7 mouse cellular contexts compared by ENCODE assay signal in genomic region chr7:139468440-139468839, GRCm38 (mm10).
A peak's percentile ranks its signal among the peaks of the same experiment; 100 is the strongest.
DNase-seq lines count a peak whose midpoint lies in the region; ATAC-seq lines count a peak whose summit lies in the region.

No protein-coding gene starts in this region.

- no peak overlapping the region for H3K4me2 ChIP-seq in midbrain, embryonic 11.5 days
- H3K4me2 ChIP-seq in midbrain, embryonic 16.5 days (ENCODE audit: low read length): no peak overlapping the region
- H3K4me2 ChIP-seq in embryonic facial prominence, embryonic 15.5 days (replicated peaks): no peak overlapping the region

- no peaks in the 10 kb centered on the region for H3K27me3 ChIP-seq in midbrain, embryonic 11.5 days (ENCODE audit: control insufficient read depth, insufficient read depth, low read length)
- no peaks in the 10 kb centered on the region for H3K27me3 ChIP-seq in midbrain, embryonic 16.5 days (ENCODE audit: control insufficient read depth, insufficient read depth, low read depth, low read length)
- H3K27me3 ChIP-seq in embryonic facial prominence, embryonic 15.5 days: no peaks in the 10 kb centered on the region

- DNase-seq in midbrain, embryonic 11.5 days (ENCODE audit: low spot score, missing footprints): peak; percentile 87
- DNase-seq in kidney, postnatal 36 days: peak; percentile 23 to 29
- DNase-seq in right cerebral cortex, postnatal 10 days (ENCODE audit: low spot score in 2 of 2): no peak
- no peak for DNase-seq in spleen, postnatal 10 days (ENCODE audit: low spot score in 2 of 2)
- no peak for DNase-seq in cerebellum, adult 9-11 months

- H3K4me3 ChIP-seq in midbrain, embryonic 11.5 days (ENCODE audit: low read depth, low read length): no peak overlapping the region
- H3K4me3 ChIP-seq in midbrain, embryonic 16.5 days (ENCODE audit: low read depth, low read length): no peak overlapping the region
- no peak overlapping the region for H3K4me3 ChIP-seq in embryonic facial prominence, embryonic 15.5 days (replicated peaks)

- no peak overlapping the region for H3K9ac ChIP-seq in midbrain, embryonic 11.5 days (ENCODE audit: low read length)
- H3K9ac ChIP-seq in midbrain, embryonic 16.5 days (ENCODE audit: low read depth, low read length): no peak overlapping the region
- H3K9ac ChIP-seq in embryonic facial prominence, embryonic 15.5 days: no peak overlapping the region

- H3K4me1 ChIP-seq in midbrain, embryonic 11.5 days (ENCODE audit: control insufficient read depth, insufficient read depth, low read length): peaks cover 2% of the 10 kb centered on the region; the same call in 1 of the 2 replicates
- H3K4me1 ChIP-seq in midbrain, embryonic 16.5 days (ENCODE audit: control insufficient read depth, insufficient read depth, low read length): peaks cover 2% of the 10 kb centered on the region; the same call in 1 of the 2 replicates
- H3K4me1 ChIP-seq in embryonic facial prominence, embryonic 15.5 days: peaks cover 51% of the 10 kb centered on the region

- WGBS in midbrain, embryonic 11.5 days: 69% methylated on average over 2 of the region's 2 CpGs
- 62% methylated on average over 2 of the region's 2 CpGs for WGBS in midbrain, embryonic 16.5 days
- 40% methylated on average over 2 of the region's 2 CpGs for WGBS in embryonic facial prominence, embryonic 15.5 days

- H3K36me3 ChIP-seq in midbrain, embryonic 11.5 days (ENCODE audit: control insufficient read depth, insufficient read depth, low read length): no peaks in the 10 kb centered on the region
- H3K36me3 ChIP-seq in midbrain, embryonic 16.5 days (ENCODE audit: control insufficient read depth, insufficient read depth, low read length): no peaks in the 10 kb centered on the region
- no peaks in the 10 kb centered on the region for H3K36me3 ChIP-seq in embryonic facial prominence, embryonic 15.5 days

- H3K9me3 ChIP-seq in midbrain, embryonic 11.5 days (ENCODE audit: control insufficient read depth, low read length): no peaks in the 10 kb centered on the region
- no peaks in the 10 kb centered on the region for H3K9me3 ChIP-seq in midbrain, embryonic 16.5 days (replicated peaks; ENCODE audit: control insufficient read depth, low read length, poor library complexity, severe bottlenecking)
- no peaks in the 10 kb centered on the region for H3K9me3 ChIP-seq in embryonic facial prominence, embryonic 15.5 days (replicated peaks)

- no peak for ATAC-seq in midbrain, embryonic 11.5 days (ENCODE audit: low FRiP score)
- ATAC-seq in midbrain, embryonic 16.5 days: no peak
- no peak for ATAC-seq in embryonic facial prominence, embryonic 15.5 days (ENCODE audit: insufficient number of reproducible peaks, low FRiP score, low TSS enrichment, low read depth)

- H3K27ac ChIP-seq in midbrain, embryonic 11.5 days (ENCODE audit: low read depth, low read length): no peak overlapping the region
- H3K27ac ChIP-seq in midbrain, embryonic 16.5 days (ENCODE audit: low read length): no peak overlapping the region
- H3K27ac ChIP-seq in embryonic facial prominence, embryonic 15.5 days (replicated peaks): peak overlapping the region; percentile 60

Comparison
In these comparisons a context has a peak if more than half of its experiments do, and no peak if none do; other contexts are left out.
1. DNase-seq: peak in midbrain, embryonic 11.5 days (single experiment) and kidney, postnatal 36 days (2 of 2); none in right cerebral cortex, postnatal 10 days (0 of 2), spleen, postnatal 10 days (0 of 2) and cerebellum, adult 9-11 months (single experiment).